Mouse (Mus musculus) kidney, postnatal 36 days (tissue): ENCODE measurements around the gene Tomm40.

Experiments
- DNase-seq, 2 experiments: peaks; one replicate each; pipeline ENCODE4 v3.0.0; 2021 to 2022; ENCODE audit warnings: mixed read lengths in 2 of 2

Tomm40 gene

DNA sequence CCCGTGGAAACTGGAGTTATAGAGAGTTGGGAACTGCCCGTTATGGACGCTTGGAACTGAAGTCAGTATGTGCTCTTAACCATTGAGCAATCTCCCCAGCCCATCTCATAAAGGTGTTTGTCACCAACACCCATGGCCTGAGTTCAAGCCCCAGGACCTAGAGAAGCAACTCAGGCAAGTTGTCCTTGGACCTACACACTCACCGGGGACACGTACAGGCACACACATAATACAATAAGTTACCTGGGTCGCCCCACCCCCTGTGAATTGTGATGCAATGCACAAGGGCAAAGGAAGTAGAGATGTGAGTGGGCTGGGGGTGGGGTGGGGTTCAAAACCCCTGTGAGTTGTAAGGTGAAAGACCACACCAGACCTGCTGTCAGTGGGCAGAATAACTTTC is 28.7 kb downstream of the Tomm40 start:
- DNase-seq = no peak

DNA sequence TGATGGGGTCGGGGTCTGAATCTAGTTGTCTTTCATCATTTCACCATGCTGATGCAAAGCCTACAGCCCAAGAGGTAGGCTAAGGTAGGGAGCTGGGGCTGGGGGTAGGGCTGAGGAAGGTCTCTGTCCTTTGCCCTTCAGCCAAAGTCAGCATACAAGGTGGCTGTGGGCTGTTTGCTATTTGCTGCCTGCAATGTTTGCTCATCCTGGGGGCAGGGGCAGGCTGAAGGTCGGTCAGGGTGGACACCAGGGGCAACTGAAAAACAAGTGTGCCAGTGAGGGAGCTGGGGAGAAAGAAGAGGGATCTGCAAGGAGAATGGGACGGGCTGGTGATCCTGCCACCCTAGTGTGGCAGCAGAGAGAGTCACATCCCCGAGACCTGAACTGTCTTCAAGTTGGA is 29.9 kb downstream of the Tomm40 start:
- peak in 1 of 2 experiments; percentile 35 for DNase-seq

DNA sequence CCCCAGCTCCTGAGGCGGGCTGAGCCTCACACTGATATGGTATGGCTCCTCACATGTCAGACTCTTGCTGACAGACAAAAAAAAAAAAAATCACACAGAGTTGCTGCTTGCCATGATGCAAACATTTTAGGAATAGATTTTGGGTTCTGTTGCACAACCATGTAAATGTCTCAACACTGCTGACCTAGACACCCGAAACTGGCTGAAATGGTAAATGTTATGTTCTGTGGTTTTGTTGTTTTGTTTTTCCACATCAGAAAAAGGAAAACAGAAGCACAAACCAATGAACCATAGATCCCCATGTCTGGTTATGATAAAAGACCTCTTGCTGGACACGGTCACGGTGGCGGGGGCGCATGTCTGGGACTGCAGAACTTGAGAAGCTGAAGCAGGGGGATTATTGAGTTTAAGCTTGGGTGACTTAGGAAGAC is 31.5 kb downstream of the Tomm40 start:
- DNase-seq = no peak

DNA sequence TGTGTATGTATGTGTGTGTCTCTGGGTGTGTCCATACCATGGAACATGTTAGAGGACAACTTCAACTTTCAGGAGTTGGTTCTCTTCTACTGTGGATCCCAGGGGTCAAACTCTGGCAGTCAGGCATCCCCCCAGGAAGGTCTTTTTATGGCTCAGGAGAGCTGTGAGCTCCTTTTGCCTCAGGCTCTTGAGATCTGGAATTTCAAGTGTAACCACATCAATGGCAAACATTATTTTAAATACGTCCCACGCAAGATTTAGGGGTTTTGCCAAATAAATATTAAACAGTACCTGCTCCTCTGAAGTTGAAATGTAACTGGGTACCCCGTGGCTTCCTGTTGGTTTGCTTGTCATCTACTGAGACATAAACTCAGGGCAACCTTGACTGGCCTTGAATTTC is 32.3 kb downstream of the Tomm40 start:
- DNase-seq = no peak

DNA sequence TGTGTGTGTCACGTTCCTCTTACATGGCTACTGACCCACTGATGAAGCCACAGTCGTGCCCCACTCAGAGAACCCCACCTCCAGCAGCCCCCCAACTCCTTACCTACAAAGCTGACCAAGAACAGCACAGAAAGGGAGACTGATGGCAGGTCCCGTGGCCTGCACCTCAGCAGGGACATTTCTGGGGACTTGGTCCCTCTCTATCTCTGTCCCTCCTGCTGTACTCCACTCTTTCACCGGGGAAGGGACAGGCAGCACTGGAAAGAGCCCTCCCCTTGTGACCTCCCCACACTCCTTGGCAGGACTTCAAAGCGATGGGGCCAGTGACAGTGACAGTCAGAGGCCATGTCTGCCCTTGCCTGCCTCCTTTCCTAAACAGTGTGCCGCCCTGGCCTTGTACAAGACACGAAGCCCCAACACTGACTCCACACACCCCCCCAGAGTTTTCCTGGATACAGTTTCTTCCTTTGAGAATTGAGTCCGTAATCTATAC is 34.0 kb downstream of the Tomm40 start, which contains the start of the genes Gm44805 and Apoc4:
Gm44805 (minus strand) TSS at position 222 of the 493 bp plus-strand sequence.
Apoc4 (minus strand) TSS at position 278 of the 493 bp plus-strand sequence.
- DNase-seq = no peak

DNA sequence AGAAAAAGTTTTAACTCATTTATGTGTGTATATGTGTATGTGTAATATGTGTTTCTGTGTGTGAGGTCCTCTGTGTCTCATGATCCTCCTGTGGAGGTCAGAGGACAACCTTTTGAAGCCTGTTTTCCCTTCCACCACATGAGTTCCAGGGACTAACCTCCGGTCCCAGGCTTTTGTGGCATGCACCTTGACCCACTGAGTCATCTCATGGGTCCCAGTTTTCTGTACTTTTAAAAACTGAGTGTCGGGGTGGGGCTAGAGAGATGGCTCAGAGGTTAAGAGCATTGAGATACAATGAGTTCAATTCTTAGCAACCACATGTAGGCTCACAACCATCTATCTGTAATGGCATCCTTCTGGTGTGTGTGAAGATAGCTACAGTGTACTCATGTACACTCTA is 34.5 kb downstream of the Tomm40 start:
- no peak for DNase-seq

DNA sequence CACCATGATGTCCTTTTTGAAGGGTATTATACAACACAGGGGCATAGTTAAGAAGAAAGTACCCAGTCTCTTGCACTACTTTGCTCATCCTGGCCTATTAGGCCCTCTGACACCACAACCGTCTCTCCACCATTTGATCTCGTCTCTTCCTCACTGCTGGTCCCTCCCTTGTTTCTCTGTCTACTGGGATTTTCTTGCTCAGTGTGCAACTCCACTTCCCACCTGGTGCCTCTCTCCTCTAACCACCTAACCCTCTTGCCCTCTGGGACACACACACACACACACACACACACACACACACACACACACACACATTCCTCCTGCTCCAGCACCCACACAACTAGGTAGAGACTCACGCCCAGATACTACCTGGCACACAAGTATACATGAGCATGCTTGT is 36.3 kb downstream of the Tomm40 start:
- no peak for DNase-seq

DNA sequence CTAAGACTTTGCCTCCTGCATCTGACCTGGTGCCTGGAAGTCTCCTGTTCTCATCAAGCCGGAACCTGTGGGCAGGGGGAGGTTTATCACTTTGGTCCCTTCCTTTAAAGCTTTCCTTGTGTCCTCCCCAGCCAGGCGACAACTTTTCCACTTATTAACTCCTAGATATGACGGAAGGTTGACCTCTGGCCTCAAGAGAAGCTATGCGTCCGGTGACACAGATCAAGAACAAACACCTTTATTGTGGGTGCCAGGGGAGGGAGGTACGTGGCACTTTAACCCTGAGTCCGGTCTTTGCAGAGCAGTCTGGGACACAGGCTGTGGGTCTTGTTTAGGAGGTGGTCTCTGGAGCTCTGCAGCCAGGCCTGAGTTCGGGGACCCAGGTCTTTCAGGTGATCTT is 37.4 kb downstream of the Tomm40 start, which contains the start of gene Apoc2:
Apoc2 (minus strand) TSS at position 70 of the 400 bp plus-strand sequence.
- DNase-seq = peak in 1 of 2 experiments; percentile 30

DNA sequence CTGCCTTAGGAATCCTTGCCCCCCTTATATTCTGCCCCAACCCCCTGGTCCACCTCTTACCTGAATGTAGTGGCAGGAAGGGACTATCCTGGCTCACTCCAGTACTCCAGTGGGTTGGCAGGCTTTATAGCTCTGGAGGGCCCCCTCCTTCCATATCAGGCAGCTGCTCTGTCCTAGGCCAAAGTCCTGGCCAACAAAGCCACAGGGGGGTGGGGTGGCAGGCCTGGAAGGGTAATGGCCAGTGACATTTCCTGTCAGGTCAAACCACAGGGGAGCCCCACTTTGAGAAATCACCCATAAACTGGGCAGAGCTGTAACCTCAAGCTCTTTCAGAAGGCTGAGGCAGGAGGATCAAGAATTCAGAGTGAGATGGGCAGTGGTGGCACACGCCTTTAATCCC is 38.6 kb downstream of the Tomm40 start:
- peak in 1 of 2 experiments; percentile 30 for DNase-seq

DNA sequence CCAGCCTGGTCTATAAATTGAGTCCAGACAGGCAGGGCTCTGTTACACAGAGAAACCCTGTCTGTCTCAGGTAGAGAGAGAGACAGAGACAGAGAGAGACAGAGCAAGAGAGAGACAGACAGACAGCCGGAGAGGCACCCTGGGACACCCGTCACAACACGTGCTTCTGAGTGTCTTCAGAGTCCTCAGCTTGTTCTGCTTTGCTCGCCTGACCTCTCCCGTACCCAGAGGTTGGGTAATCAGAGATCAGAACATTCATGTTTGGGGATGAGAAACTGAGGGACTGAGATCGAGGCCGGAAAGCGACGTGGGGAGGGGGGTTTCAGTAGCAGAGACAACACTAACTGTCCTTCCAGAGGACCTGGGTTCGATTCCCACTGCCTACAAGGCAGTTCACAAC is 39.4 kb downstream of the Tomm40 start:
- no peak for DNase-seq

DNA sequence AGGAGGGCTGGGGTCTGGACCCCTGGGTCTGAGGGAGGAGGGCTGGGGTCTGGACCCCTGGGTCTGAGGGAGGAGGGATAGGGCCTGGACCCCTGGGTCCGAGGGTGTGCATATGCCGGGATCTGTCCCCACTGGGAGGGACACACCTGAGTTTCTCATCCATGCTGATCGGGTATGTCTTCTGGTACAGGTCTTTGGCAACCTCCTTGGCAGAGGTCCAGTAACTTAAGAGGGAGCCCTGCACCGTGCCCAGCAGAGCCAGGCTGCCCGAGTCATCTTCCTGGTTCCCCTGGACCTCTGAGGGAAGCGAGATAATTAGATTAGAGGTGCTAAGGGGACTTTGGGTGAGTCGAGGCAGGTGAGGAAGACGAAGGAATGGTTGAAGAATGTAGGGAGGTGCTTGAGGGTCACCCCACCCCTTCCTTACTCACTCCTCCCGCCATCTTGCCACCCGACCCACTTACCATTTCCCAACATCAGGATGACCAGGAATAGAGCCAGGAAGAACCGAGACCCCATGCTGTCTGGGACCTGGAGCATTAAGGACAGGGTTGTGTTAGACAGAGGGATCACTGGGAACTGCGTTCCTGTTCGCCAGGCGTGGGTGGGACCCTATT is 42.0 kb downstream of the Tomm40 start:
- DNase-seq = no peak

DNA sequence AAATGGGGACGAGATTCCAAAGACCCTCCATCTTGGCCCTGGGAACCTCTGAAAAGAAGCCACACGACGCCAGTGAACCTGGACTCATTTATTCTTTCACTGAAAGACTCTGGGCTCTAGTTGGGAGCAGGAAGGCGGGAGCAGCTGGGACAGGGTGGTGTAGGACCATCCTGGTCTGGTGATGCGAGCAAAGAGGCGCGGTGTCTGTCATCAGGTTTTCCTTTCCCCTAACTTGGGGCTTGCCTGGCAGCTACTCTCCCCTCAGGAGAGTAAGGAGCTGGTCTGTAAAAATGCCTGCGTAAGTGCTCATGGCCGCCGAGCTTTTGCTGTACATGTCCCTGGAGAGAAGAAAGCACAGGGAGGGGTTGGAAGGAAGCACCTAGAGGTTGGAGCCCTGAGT is 43.7 kb downstream of the Tomm40 start:
- DNase-seq = no peak

DNA sequence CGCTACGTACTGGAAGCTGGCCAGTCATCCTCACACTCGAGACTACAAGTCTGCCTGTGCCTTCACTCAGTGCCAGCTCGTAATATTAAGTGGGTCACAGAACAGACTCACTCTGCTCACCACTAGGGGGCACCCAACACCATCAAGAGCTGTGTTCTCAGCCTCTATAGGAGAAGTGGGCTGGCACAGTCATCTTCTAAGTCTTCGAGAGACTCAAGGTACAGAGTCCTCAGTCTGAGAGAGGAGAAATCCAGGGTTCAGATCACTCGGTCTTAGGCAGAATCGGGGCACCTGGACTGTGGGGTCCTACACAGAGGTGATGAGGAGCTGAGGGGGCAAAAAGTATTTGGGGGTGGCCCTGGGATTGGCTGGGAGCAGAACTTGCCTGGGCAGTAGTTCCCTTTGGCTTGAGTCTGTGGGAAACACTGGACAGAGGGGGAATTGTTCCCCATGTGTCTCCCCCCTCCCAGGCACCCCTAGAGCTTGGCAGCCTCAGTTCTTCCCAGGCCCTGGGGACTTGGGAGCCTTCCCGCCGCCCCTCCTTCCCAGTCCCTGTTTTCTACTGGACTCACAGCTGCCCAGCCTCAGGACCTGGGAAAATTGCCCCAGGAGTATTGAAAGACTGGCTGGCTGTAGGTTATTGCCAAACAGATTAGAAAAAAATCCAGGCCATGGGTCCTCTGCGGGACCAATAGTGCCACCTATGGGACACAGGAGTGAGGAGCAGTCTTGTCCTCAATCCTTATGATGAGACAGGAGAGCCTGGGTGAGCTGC is 46.1 kb downstream of the Tomm40 start:
- DNase-seq = peak; percentile 96 to 98

DNA sequence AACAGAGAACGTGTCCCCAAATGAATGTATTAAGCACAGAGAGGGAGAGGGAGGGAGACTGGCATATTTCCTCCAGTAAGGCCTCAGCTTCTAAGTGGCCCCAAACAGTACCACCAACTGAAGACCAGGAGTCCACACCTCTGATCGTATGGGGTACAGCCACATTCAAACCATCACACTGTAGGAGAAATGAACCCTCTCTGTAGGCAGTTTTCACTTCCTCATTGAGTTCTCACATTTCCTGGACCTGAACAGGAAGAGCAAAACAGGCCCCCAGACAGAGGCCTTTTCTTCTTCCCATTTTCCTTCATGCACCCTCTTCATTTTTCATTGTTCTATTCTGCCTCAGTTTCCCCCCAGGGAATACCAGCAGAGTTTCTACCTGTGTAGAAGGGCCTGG is 47.8 kb downstream of the Tomm40 start:
- no peak for DNase-seq

DNA sequence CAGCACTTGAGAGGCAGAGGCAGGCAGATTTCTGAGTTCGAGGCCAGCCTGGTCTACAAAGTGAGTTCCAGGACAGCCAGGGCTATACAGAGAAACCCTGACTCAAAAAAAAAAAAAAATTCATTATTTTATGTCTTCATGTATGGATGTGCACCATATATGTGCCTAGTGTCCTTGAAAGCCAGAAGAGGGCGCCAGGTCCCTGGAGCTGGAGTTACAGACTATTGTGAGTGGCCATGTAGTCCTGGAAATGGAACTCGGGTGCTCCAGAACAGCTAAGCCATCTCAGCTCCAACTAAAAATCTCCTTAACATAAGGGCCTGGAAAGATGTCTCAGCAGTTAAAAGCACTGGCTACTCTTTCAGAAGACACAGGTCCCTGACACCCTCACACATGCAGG is 48.5 kb downstream of the Tomm40 start:
- DNase-seq = peak in 1 of 2 experiments; percentile 45

DNA sequence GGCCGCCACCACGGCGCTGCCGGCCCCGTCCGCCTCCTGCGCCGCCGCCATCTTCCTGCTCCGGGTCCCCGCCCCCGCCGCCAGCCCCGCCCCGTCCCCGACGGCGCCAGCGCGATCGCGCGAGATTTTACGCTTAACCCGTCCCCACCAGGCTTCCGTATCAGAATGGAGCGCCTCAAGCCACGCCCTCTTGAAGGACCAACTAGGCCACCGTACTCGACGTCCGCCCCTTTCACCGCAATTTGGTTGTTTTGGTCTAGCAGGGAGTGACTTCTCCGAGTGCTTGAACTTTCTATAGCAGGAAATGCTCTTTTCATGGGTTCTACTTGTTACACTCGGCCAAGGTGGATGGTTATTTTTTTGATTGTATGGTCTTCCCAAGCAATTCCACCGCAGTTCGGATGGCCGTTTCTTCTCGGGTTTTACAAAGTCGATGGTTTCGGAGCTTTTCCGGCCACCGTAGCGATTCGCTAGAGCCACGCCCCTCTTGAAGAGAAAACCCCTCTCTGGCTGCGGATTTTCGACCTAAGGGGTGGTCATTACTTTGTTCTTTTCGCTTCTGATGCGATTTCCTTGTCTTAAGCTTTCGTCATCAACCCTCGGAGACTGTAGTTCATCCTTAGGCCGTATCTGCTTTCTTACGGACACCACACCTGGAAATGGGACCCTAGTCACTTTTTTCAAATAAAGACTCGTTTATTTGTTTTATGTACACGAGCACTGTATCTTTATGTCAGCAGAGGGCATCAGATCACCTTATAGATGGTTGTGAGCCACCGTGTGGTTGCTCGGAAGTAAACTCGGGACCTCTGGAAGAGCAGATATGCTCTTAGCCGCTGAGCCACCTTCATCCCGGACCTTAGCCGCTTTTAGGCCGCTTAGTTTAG is 50.0 kb downstream of the Tomm40 start, which contains the start of gene Clptm1:
Clptm1 (minus strand) TSS at position 79 of the 887 bp plus-strand sequence.
- peak; percentile 97 to 98 for DNase-seq

DNA sequence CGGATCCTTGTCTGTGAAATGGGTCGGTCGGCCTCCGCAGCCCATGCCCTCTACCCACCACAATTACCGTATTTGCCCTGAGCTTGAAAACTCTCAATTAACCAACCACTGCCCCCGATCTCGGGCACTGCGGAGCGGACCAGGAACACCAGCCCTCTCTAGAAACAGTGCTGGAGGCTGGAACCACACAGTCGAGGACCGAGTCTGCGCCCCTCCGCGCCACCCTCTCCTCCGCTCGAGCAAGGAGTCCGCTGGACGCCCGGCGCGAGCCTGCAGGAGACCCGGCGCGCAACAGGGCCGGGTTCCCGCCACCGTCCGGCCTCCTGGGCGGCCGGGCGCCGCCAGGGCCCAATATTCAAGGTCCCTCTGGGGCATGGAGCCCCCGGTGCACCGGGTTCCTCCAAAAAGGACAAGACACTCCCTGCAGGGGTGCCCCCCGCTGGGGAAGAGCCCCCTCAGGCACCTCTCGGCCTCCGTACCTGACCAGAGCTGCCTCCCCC is 50.7 kb downstream of the Tomm40 start:
- no peak for DNase-seq

DNA sequence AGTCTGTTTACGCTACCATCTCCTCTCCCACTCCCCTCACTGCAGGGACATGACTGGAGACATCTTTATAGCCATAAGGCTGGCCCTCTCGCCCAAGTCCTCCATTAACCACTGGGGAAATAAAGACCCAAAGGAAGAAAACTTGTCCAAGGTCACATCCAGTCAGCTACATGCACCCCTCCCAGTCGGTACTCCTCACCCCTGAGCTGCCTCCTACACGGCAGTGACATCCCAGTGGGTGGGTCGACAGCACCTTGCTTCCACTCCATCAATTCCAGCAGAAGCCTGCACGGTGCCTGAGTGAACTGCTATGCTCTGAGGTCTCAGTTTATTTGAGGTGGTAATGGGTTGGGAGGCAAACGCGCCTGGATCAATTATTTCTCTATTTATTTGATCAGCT is 51.3 kb downstream of the Tomm40 start:
- no peak for DNase-seq

DNA sequence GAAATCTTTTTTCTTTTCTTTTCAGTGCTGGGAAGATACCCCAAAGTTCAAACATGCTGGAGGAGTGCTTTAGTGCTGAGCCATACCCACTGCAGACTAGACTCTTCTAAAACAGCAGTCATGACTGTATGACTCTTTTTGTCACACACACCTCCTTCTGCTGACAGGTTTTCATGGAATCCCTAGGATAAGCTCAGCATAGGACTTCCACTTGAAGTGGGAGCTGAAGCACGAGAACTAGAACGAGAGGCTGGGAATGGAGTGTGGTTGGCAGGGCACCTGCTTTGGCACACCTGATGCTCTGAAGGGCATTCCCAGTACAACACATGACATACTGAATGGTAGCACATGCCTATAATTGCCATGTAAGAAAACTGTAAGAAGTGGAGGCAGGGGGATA is 62.6 kb downstream of the Tomm40 start:
- no peak for DNase-seq
